Mouse (Mus musculus) midbrain, embryonic 14.5 days (tissue): ENCODE data around the gene Sumo1. TPM values are rescaled to one million over a fixed set of nuclear protein-coding genes. Genes with fewer than 3 reads are reported as not detected.

ENCODE experiments used
- ATAC-seq: fragments of 200-750 bp; cut with Nextera tagmentation; 2 replicates; pipeline ENCODE4 v1.8.0; 2017; ENCODE audit warnings: moderate number of reproducible peaks, moderate library complexity; ENCODE audit not compliant: low FRiP score, low TSS enrichment
- DNase-seq: peaks from one replicate; pipeline ENCODE4 v3.0.0-alpha.2; 2015
- H3K27ac ChIP-seq: fragments of 300-500 bp; sonication (generic); replicated peaks from 2 replicates; pipeline ENCODE4 v1.5.1; 2014; ENCODE audit warnings: mild to moderate bottlenecking, low read depth, low read length, moderate library complexity
- H3K27me3 ChIP-seq: fragments of 300-500 bp; sonication (generic); 2 replicates; pipeline ENCODE4 v1.6.1; 2014; ENCODE audit warnings: low read length, control low read depth, mixed read lengths; ENCODE audit not compliant: control insufficient read depth, insufficient read depth
- H3K36me3 ChIP-seq: fragments of 300-500 bp; sonication (generic); 2 replicates; pipeline ENCODE4 v1.6.1; 2014; ENCODE audit warnings: low read length, control low read depth; ENCODE audit not compliant: control insufficient read depth, insufficient read depth
- H3K4me1 ChIP-seq: fragments of 300-500 bp; sonication (generic); 2 replicates; pipeline ENCODE4 v1.6.1; 2014; ENCODE audit warnings: mild to moderate bottlenecking, antibody characterized with exemption, low read length, control low read depth; ENCODE audit not compliant: control insufficient read depth, insufficient read depth
- H3K4me2 ChIP-seq: fragments of 300-500 bp; sonication (generic); 2 replicates; pipeline ENCODE4 v1.6.1; 2014; ENCODE audit warnings: mild to moderate bottlenecking, low read length, moderate library complexity
- H3K4me3 ChIP-seq: fragments of 300-500 bp; sonication (generic); replicated peaks from 2 replicates; pipeline ENCODE4 v1.5.1; 2014; ENCODE audit warnings: low read depth, low read length
- H3K9ac ChIP-seq: fragments of 300-500 bp; sonication (generic); replicated peaks from 2 replicates; pipeline ENCODE4 v1.6.1; 2014; ENCODE audit warnings: mild to moderate bottlenecking, low read length, moderate library complexity
- H3K9me3 ChIP-seq: fragments of 300-500 bp; sonication (generic); 2 replicates; pipeline ENCODE4 v1.6.1; 2016; ENCODE audit warnings: low read length, control low read depth, mixed read lengths; ENCODE audit not compliant: control insufficient read depth
- WGBS: fragments of 180-500 bp; shearing (Covaris S2); extraction: QIAGEN DNeasy Blood & Tissue Kit; methylation state at CpG from one replicate; pipeline ENCODE4 v1.1.7; 2014; 5-methylcytosine and 5-hydroxymethylcytosine counted together
- polyA plus RNA-seq: library from polyadenylated mRNA; unstranded; fragments of >200 nt; fragmentation: Nextera tagmentation; extraction: Ambion mirVana; gene quantifications from 2 replicates; pipeline ENCODE4 v1.2.1, GENCODE M21; 2014

The Sumo1 gene
- polyA plus RNA-seq, result 387 and 419 TPM in 2 replicates

DNA sequence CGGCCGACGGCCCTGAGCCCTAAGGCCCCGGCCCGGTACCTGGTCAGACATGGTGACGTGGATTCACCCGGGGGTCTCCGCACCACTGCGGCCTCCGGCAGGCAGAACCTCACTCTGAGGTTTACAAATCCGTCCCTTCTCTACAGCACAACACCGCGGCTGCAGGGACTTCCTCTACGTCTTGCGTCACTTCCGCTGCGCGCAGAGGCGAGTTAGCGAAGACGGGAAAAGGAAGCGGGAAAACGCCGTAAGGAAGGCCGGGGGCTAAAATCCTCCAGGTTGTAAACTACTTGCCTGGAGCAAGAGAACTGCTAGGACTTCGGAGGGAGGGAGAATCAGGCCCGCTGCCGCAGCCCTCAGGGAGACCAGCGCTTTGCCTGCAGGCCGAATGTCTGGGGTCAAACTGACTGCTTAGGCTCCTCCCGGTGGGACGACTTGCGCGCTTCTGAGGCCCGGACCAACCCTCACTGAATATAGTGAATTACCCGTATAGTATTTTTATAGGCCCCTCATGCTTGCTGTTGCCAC is at the start of gene Sumo1:
Gene Sumo1 (minus strand): TSS at position 194 of the 528 bp plus-strand sequence.
- H3K4me2 ChIP-seq, result peak within 1 kb of the TSS; percentile 85
- under 1% methylated on average over 35 of the region's 36 CpGs for WGBS
- H3K27me3 ChIP-seq, result no peaks in the 10 kb centered on the region
- H3K4me3 ChIP-seq, result peak within 1 kb of the TSS; percentile 84
- peak within 1 kb of the TSS; percentile 91 for H3K9ac ChIP-seq
- H3K4me1 ChIP-seq, result peaks cover 16% of the 10 kb centered on the region
- peak within 1 kb of the TSS; percentile 94 for H3K27ac ChIP-seq
- ATAC-seq, result peak; percentile 95
- DNase-seq, result peak; percentile 97
- H3K36me3 ChIP-seq, result no peaks in the 10 kb centered on the region
- no peaks in the 10 kb centered on the region for H3K9me3 ChIP-seq

DNA sequence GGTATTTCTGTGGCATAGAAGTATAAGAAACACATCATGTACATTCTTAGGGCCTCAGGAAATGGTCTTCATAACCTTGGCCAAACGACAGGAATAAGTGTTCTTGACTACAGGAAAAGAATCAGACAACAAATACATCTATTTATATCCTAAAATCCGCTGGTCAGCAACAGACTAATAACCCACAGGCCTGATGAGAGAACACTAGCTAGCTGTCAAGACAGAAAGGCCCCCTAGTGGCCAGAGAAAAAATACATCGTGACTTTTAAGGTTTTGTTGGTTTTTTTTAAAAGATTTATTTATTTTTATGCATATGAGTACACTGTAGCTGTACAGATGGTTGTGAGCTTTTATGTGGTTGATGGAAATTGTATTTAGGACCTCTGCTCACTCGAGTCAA is 49.3 kb upstream of the Sumo1 start:
- H3K27ac ChIP-seq, result no peak overlapping the region
- DNase-seq, result peak; percentile 78
- no peaks in the 10 kb centered on the region for H3K27me3 ChIP-seq
- H3K36me3 ChIP-seq, result peaks cover 27% of the 10 kb centered on the region
- no peaks in the 10 kb centered on the region for H3K4me1 ChIP-seq
- ATAC-seq, result no peak
- H3K9me3 ChIP-seq, result no peaks in the 10 kb centered on the region
- H3K4me3 ChIP-seq, result no peak overlapping the region
- 54% methylated on average over 4 of the region's 4 CpGs for WGBS
- H3K9ac ChIP-seq, result no peak overlapping the region
- no peak overlapping the region for H3K4me2 ChIP-seq

DNA sequence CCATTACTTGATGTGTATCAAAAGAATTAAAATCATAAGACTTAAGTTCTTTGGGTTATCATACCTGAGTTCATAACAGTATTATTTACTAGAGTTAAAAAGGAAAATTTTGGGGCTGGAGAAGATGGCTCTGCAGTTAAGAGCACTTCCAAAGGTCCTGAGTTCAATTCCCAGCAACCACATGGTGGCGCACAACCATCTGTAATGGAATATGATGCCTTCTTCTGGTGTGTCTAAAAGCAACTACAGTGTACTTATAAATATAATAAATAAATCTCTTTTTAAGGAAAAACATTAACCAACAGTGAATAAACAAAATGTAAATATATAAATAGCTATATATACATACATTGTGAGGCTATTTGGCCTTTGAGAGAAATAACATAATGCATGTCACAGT is 31.1 kb upstream of the Sumo1 start:
- DNase-seq (peak; percentile 39), ATAC-seq (no peak)
- Histone ChIP-seq H3K9me3 (no peaks in the 10 kb centered on the region), H3K36me3 (peaks cover 87% of the 10 kb centered on the region), H3K4me3 (no peak overlapping the region), H3K9ac (no peak overlapping the region), H3K4me1 (no peaks in the 10 kb centered on the region), H3K27me3 (no peaks in the 10 kb centered on the region), H3K27ac (no peak overlapping the region), H3K4me2 (no peak overlapping the region)
- 98% methylated on average over 1 of the region's 1 CpGs for WGBS

DNA sequence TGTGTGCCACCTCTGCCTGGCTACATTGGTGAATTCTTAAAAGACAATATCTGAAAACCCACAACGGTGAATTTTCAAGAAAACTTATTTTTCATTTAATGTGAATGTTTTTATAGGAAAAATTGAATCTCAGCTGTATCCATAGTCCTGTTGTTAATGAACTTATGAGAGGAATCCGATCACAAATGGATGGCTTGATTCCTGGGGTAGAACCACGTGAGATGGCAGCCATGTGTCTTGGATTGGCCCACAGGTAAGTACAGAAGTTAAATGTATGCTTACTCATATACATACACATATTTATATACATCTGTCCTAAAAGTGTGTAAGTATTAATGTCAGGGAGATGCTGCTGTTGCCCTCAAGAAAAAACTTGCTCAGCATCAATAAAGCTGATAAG is 27.6 kb upstream of the Sumo1 start:
- no peaks in the 10 kb centered on the region for H3K9me3 ChIP-seq
- WGBS, result 98% methylated on average over 3 of the region's 3 CpGs
- no peaks in the 10 kb centered on the region for H3K4me1 ChIP-seq
- no peaks in the 10 kb centered on the region for H3K27me3 ChIP-seq
- H3K4me2 ChIP-seq, result no peak overlapping the region
- H3K4me3 ChIP-seq, result no peak overlapping the region
- ATAC-seq (no peak), DNase-seq (no peak)
- H3K27ac ChIP-seq, result no peak overlapping the region
- H3K9ac ChIP-seq, result no peak overlapping the region
- H3K36me3 ChIP-seq, result peaks cover 82% of the 10 kb centered on the region

DNA sequence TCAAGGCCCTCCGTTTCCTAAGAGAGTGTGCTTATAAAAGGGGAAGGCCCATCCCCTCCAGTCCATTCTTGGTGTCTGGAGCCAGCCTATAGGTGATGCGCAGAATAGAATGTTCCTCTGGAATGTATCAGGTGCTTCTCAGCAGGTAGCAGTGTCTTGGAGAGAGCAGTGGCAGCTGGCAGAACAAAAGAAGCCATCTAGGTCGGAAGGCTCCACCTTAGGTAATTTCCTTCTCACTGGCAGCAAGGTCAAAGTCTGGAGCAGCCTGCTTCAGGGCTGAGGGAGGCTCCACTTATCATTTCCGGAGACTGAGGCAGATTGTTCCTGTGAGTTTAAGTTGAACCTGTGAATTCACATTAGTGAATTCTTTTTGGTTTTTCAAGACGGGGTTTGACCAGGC is 27.1 kb upstream of the Sumo1 start:
- Histone ChIP-seq H3K9me3 (no peaks in the 10 kb centered on the region), H3K27ac (no peak overlapping the region), H3K27me3 (no peaks in the 10 kb centered on the region), H3K36me3 (peaks cover 81% of the 10 kb centered on the region), H3K4me2 (no peak overlapping the region), H3K9ac (no peak overlapping the region), H3K4me3 (no peak overlapping the region), H3K4me1 (no peaks in the 10 kb centered on the region)
- no peak for DNase-seq
- ATAC-seq, result no peak
- WGBS, result 91% methylated on average over 5 of the region's 5 CpGs

DNA sequence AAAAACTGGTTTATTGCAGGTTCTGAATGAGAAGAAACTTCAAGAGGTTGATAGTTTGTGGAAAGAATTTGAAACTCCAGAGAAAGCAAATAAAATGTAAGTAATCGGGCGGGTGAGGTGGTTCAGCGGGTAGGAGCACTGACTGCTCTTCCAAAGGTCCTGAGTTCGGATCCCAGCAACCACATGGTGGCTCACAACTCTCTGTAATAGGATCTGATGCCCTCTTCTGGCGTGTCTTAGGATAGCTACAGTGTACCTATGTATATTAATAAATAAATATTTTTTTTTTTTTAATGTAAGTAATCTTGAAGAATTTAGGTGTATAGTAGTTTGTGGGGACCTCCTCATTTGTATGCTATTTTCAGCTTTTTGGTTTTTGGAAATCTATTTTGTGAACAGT is 19.8 kb upstream of the Sumo1 start:
- 94% methylated on average over 5 of the region's 5 CpGs for WGBS
- peaks cover 33% of the 10 kb centered on the region for H3K36me3 ChIP-seq

DNA sequence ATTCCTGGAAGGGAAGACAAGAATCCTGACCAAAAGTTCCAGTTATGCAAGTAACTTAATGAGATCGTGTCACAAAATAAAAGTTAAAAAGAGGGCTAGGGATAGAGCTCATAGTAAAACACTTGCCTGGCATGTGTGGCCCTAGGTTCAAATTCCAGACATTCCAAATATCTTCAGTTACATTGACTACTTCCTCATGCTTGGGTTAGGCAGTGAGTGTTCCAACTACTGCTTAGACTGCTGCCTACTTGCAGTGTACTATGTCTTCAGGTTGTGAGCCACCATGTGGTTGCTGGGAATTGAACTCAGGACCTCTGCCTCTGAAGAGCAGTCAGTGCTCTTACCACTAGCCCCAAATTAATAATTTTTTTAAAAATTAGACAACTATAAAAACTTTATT is 16.9 kb upstream of the Sumo1 start:
- ATAC-seq (no peak), DNase-seq (no peak)
- Histone ChIP-seq H3K4me3 (no peak overlapping the region), H3K4me2 (no peak overlapping the region), H3K36me3 (peaks cover 13% of the 10 kb centered on the region), H3K27me3 (no peaks in the 10 kb centered on the region), H3K4me1 (peaks cover 23% of the 10 kb centered on the region), H3K9me3 (no peaks in the 10 kb centered on the region), H3K9ac (no peak overlapping the region), H3K27ac (no peak overlapping the region)
- WGBS, result 90% methylated on average over 1 of the region's 1 CpGs

More for the DNA sequence above, 19.8 kb upstream of the Sumo1 start:
- Histone ChIP-seq H3K9me3 (no peaks in the 10 kb centered on the region), H3K4me3 (no peak overlapping the region), H3K4me1 (peaks cover 19% of the 10 kb centered on the region), H3K27me3 (no peaks in the 10 kb centered on the region), H3K4me2 (no peak overlapping the region), H3K9ac (no peak overlapping the region), H3K27ac (no peak overlapping the region)
- DNase-seq, result no peak
- ATAC-seq, result no peak

DNA sequence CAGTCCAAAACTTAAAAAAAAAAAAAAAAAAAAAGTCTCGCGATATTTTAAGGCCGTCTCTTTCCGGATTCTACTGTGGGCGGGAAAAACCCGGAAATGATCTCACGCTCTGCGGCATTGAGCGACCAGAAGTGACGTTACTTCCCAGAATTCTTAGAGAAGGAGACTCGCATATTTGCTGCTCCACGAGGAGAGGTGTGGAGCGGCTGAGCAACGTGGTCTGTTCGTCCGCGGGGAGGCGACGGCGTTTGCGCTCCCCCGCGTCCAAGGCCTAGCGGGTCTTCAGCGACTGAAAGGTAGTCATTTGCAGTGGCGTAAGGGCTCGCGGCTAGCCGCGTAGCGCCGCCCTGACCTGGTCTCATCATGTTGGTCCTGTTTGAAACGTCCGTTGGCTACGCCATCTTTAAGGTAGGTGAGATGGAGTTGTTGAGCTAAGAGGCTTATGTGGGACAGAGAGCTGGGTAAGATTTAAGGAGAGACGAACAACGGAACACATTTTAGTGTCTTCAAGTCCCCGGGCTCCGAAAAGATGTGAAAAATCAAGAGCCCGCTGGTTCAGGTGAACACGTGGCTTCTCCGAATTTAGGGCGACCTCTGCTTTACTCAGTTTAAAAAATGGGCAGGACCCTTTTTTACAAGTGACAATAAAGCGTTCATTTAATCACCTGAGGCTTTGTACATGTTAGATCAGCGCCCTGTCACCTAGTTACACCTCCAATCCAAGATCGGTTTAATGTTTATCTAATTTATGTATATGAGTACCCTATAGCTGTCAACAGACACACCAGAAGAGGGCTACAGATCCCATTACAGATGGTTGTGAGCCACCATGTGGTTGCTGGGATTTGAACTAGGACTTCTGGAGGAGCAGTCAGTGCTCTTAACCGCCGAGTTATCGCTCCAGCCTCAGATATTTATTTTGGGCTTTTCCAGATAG is 14.5 kb upstream of the Sumo1 start, which contains the start of gene Nop58:
Gene Nop58 (plus strand): TSS at position 153 of the 937 bp plus-strand sequence.
- under 1% methylated on average over 49 of the region's 49 CpGs for WGBS
- peak within 1 kb of the TSS; percentile 91 for H3K4me2 ChIP-seq

More for the DNA sequence above, 14.5 kb upstream of the Sumo1 start, which contains the start of gene Nop58:
- H3K4me1 ChIP-seq, result peaks cover 23% of the 10 kb centered on the region
- peak within 1 kb of the TSS; percentile 82 for H3K27ac ChIP-seq
- no peaks in the 10 kb centered on the region for H3K9me3 ChIP-seq
- H3K4me3 ChIP-seq, result peak within 1 kb of the TSS; percentile 69
- peak within 1 kb of the TSS; percentile 56 for H3K9ac ChIP-seq
- DNase-seq (peak; percentile 98), ATAC-seq (peak; percentile 97)
- no peaks in the 10 kb centered on the region for H3K27me3 ChIP-seq
- 0 out of 2 replicates have a peak, but pooled peaks cover 2% of the 10 kb centered on the region for H3K36me3 ChIP-seq
